In genomic region chr2:173018618-173019017, GRCm38 (mm10) we compare ENCODE assay signal across 8 mouse cellular contexts. TPM values are rescaled to one million over a fixed set of nuclear protein-coding genes. Genes with fewer than 3 reads are reported as not detected.
DNase-seq lines count a peak whose midpoint lies in the region; TF ChIP-seq lines count a peak whose summit lies in the region.
"Had no signal": no experiment of that assay in that cellular context is flagged by ENCODE, and none has a peak within 500 bp of the region (broad histone marks: within the 10 kb centered on the region; RNA-seq: fewer than 3 reads in every experiment).

No protein-coding gene starts in this region.

- TF ChIP-seq CTCF in MEL (IDR thresholded peaks at IDR 0.05 in 2 of 3, conservative IDR thresholded peaks at IDR 0.05 in 1 of 3; ENCODE audit: control insufficient read depth in 1 of 3, insufficient read depth in 1 of 3, low read depth in 2 of 3, low read length in 3 of 3, poor library complexity in 1 of 3, severe bottlenecking in 1 of 3): no peak
- peak; percentile 56 for TF ChIP-seq CTCF in heart, adult 2 months (IDR thresholded peaks at IDR 0.05)

- intact Hi-C loops in heart, adult 2 months (cut with DNase I): loop anchor here (10.0 kb wide), 1 partner anchor 156 kb away; no protein-coding TSS in a partner anchor

- TF ChIP-seq POLR2A in MEL (IDR thresholded peaks at IDR 0.05; ENCODE audit: control insufficient read depth in 1 of 2, insufficient read depth in 1 of 2, low read depth in 1 of 2, low read length in 2 of 2, poor library complexity in 1 of 2): no peak
- TF ChIP-seq POLR2A in heart, adult 2 months (IDR thresholded peaks at IDR 0.05; ENCODE audit: insufficient read depth, low read depth, low read length): peak; percentile 58; the same call in 1 of the 2 replicates

- peak; percentile 30 for DNase-seq in CD4-positive helper T cell, adult 2 months (ENCODE audit: low read depth, low spot score)
- peak; percentile 44 for DNase-seq in MEL (ENCODE audit: low read depth, low spot score)
- peak; percentile 68 to 82 for DNase-seq in heart, adult 2 months
- peak; percentile 56 to 63 for DNase-seq in kidney, postnatal 36 days
- no peak for DNase-seq in left cerebral cortex, adult 11 months (ENCODE audit: low spot score)
- no peak for DNase-seq in cerebellum, postnatal 25 days
- no peak for DNase-seq in layer of hippocampus, postnatal 14 days (ENCODE audit: low spot score in 2 of 2)

- TF ChIP-seq EP300 in MEL (IDR thresholded peaks at IDR 0.05; ENCODE audit: low read depth in 1 of 2, low read length in 2 of 2): no peak
- TF ChIP-seq EP300 in heart, adult 2 months (IDR thresholded peaks at IDR 0.05; ENCODE audit: insufficient read depth, low read depth, low read length): no peak

- WGBS in heart, adult 2 months: 6% methylated on average over 8 of the region's 8 CpGs

- H3K9ac ChIP-seq in MEL (ENCODE audit: control insufficient read depth, low read depth, low read length, poor library complexity, severe bottlenecking): peak overlapping the region; percentile 69
- H3K9ac ChIP-seq in heart, adult 2 months (ENCODE audit: low read depth, low read length): no peak overlapping the region; the same call in 1 of the 2 replicates
- H3K9ac ChIP-seq: midbrain, embryonic 12.5 days had no signal

- peak overlapping the region; percentile 31 to 48 for H3K4me3 ChIP-seq in MEL (ENCODE audit: control insufficient read depth in 1 of 2, insufficient read depth in 1 of 2, low read depth in 2 of 2, low read length in 2 of 2)
- H3K4me3 ChIP-seq in heart, adult 2 months: no peak overlapping the region

- H3K27me3 ChIP-seq in MEL (ENCODE audit: control insufficient read depth in 1 of 2, insufficient read depth in 2 of 2, low read length in 2 of 2): no peaks in the 10 kb centered on the region
- no peaks in the 10 kb centered on the region for H3K27me3 ChIP-seq in heart, adult 2 months (ENCODE audit: control insufficient read depth, insufficient read depth, low read length)

- no peak for TF ChIP-seq RAD21 in MEL (IDR thresholded peaks at IDR 0.05; ENCODE audit: low read depth, low read length)

- H3K79me2 ChIP-seq in MEL (ENCODE audit: control insufficient read depth, insufficient read depth, low read length, poor library complexity): peaks cover 20% of the 10 kb centered on the region
- no peaks in the 10 kb centered on the region; the same call in 1 of the 2 replicates for H3K79me2 ChIP-seq in heart, adult 2 months (replicated peaks; ENCODE audit: control insufficient read depth, insufficient read depth, low read length)

- H3K27ac ChIP-seq in MEL (ENCODE audit: control insufficient read depth, low read depth, low read length): peak overlapping the region; percentile 55
- peak overlapping the region; percentile 76 for H3K27ac ChIP-seq in heart, adult 2 months
- H3K27ac ChIP-seq: midbrain, embryonic 12.5 days had no signal

- no peaks in the 10 kb centered on the region for H3K9me3 ChIP-seq in MEL (replicated peaks; ENCODE audit: insufficient read depth, low read length)
- H3K9me3 ChIP-seq: midbrain, embryonic 12.5 days had no signal

- H3K36me3 ChIP-seq in MEL (ENCODE audit: control insufficient read depth in 1 of 2, insufficient read depth in 2 of 2, low read length in 2 of 2): peaks cover 0 to 23% of the 10 kb centered on the region in 2 experiments; a peak in 3 of 4 replicates
- no peaks in the 10 kb centered on the region for H3K36me3 ChIP-seq in heart, adult 2 months (ENCODE audit: control insufficient read depth, insufficient read depth, low read length)

- peaks cover 10 to 32% of the 10 kb centered on the region in 2 experiments for H3K4me1 ChIP-seq in MEL (ENCODE audit: control insufficient read depth in 1 of 2, insufficient read depth in 2 of 2, low read length in 2 of 2)
- H3K4me1 ChIP-seq in heart, adult 2 months (ENCODE audit: control insufficient read depth, insufficient read depth, low read length): peaks cover 11% of the 10 kb centered on the region

TF ChIP-seq in MEL, 35 proteins besides CTCF, POLR2A, EP300 and RAD21:
- no peak for TF ChIP-seq POLR2AphosphoS5 (IDR thresholded peaks at IDR 0.05; ENCODE audit: borderline replicate concordance, low read depth, low read length)
- no peak for TF ChIP-seq ETS1 (IDR thresholded peaks at IDR 0.05; ENCODE audit: low read depth, low read length)
- TF ChIP-seq MYB (IDR thresholded peaks at IDR 0.05; ENCODE audit: low read depth, low read length): no peak
- no peak for TF ChIP-seq TBP (IDR thresholded peaks at IDR 0.05; ENCODE audit: low read depth, low read length)
- TF ChIP-seq TAL1 (IDR thresholded peaks at IDR 0.05; ENCODE audit: low read length): no peak
- no peak for TF ChIP-seq USF1 (IDR thresholded peaks at IDR 0.05; ENCODE audit: low read depth, low read length)
- TF ChIP-seq SIN3A (IDR thresholded peaks at IDR 0.05; ENCODE audit: low read length): no peak
- no peak for TF ChIP-seq BHLHE40 (IDR thresholded peaks at IDR 0.05; ENCODE audit: borderline replicate concordance, low read depth, low read length)
- TF ChIP-seq ZC3H11A (IDR thresholded peaks at IDR 0.05; ENCODE audit: low read depth, low read length): no peak
- TF ChIP-seq MAFK (IDR thresholded peaks at IDR 0.05; ENCODE audit: borderline replicate concordance, low read depth, low read length): no peak
- TF ChIP-seq HCFC1 (IDR thresholded peaks at IDR 0.05; ENCODE audit: low read depth, low read length): no peak
- TF ChIP-seq KAT2A (conservative IDR thresholded peaks at IDR 0.05; ENCODE audit: low read depth, low read length): no peak
- TF ChIP-seq TCF12 (IDR thresholded peaks at IDR 0.05; ENCODE audit: low read depth, low read length): no peak
- no peak for TF ChIP-seq MEF2A (IDR thresholded peaks at IDR 0.05; ENCODE audit: extremely low read depth, insufficient replicate concordance, low read depth, low read length, poor library complexity, severe bottlenecking)
- TF ChIP-seq SMC3 (IDR thresholded peaks at IDR 0.05; ENCODE audit: low read depth, low read length): no peak
- TF ChIP-seq ZKSCAN1 (IDR thresholded peaks at IDR 0.05; ENCODE audit: low read depth, low read length): no peak
- no peak for TF ChIP-seq MAZ (IDR thresholded peaks at IDR 0.05; ENCODE audit: low read depth, low read length)
- TF ChIP-seq NELFE (IDR thresholded peaks at IDR 0.05; ENCODE audit: low read depth, low read length): no peak

RNA-seq across cellular contexts. Expression of gene Rbm38, which starts 1.7 kb away (rescaled TPM):
- 37.0 and 39.0 TPM in 2 replicates for total RNA-seq in MEL (2012; rRNA removed)
- polyA plus RNA-seq in MEL (2012; ENCODE audit: insufficient read depth in 1 of 2, insufficient read length in 2 of 2, low read depth in 1 of 2, low replicate concordance in 2 of 2, missing spikeins in 1 of 2): 100 to 1,000 TPM in 1 of 2 experiments, not detected in 1; 207 TPM
- 100 to 1,000 TPM; 173 to 203 TPM for total RNA-seq in heart, adult 2 months (2021)
- polyA plus RNA-seq in heart, adult 2 months (2012; rRNA removed): 342 and 529 TPM in 2 replicates
- total RNA-seq in layer of hippocampus, postnatal 14 days (2021): 1 to 10 TPM; 4.1 to 6.6 TPM

RNA-seq across cellular contexts. Expression of gene Rae1, which starts 18.7 kb away (rescaled TPM):
- 139 and 156 TPM in 2 replicates for total RNA-seq in MEL (2012; rRNA removed)
- polyA plus RNA-seq in MEL (2012; ENCODE audit: insufficient read depth in 1 of 2, insufficient read length in 2 of 2, low read depth in 1 of 2, low replicate concordance in 2 of 2, missing spikeins in 1 of 2): 100 to 1,000 TPM in 1 of 2 experiments, not detected in 1; 172 TPM
- total RNA-seq in heart, adult 2 months (2021): 10 to 100 TPM; 22.8 to 23.0 TPM
- polyA plus RNA-seq in heart, adult 2 months (2012; rRNA removed): 27.8 and 44.8 TPM in 2 replicates
- 10 to 100 TPM; 71.8 to 75.5 TPM for total RNA-seq in layer of hippocampus, postnatal 14 days (2021)

RNA-seq across cellular contexts. Expression of gene Spo11, which starts 41.1 kb away (rescaled TPM):
- total RNA-seq in MEL (2012; rRNA removed): not detected in 2 replicates
- not detected for polyA plus RNA-seq in MEL (2012; ENCODE audit: insufficient read depth in 1 of 2, insufficient read length in 2 of 2, low read depth in 1 of 2, low replicate concordance in 2 of 2, missing spikeins in 1 of 2)
- not detected for total RNA-seq in heart, adult 2 months (2021)
- polyA plus RNA-seq in heart, adult 2 months (2012; rRNA removed): 0.14 TPM in 1 of 2 replicates, not detected in the other
- total RNA-seq in layer of hippocampus, postnatal 14 days (2021): under 1 TPM in 1 of 2 experiments, not detected in 1; 0.24 TPM

Comparison
In these comparisons a context has a peak if more than half of its experiments do, and no peak if none do; other contexts are left out.
1. DNase-seq: peak in CD4-positive helper T cell, adult 2 months (single experiment), MEL (single experiment), heart, adult 2 months (2 of 2) and kidney, postnatal 36 days (2 of 2); none in left cerebral cortex, adult 11 months (single experiment), cerebellum, postnatal 25 days (0 of 2) and layer of hippocampus, postnatal 14 days (0 of 2).